Mouse (Mus musculus): Measurements from ENCODE around the gene Megf9.
A peak's percentile ranks its signal among the peaks of the same experiment; 100 is the strongest.

Megf9 gene

GRCm38 (mm10) chr4:70409994-70410721, 124.6 kb downstream of the Megf9 start, which contains the start of gene Cdk5rap2:
Gene Cdk5rap2 (minus strand): TSS chr4:70410443.
- peak; percentile 98 for DNase-seq

- DNase-seq, result no peak
These were observed 125.3 kb downstream of the Megf9 start for GRCm38 (mm10) chr4:70409456-70409855.

DNA sequence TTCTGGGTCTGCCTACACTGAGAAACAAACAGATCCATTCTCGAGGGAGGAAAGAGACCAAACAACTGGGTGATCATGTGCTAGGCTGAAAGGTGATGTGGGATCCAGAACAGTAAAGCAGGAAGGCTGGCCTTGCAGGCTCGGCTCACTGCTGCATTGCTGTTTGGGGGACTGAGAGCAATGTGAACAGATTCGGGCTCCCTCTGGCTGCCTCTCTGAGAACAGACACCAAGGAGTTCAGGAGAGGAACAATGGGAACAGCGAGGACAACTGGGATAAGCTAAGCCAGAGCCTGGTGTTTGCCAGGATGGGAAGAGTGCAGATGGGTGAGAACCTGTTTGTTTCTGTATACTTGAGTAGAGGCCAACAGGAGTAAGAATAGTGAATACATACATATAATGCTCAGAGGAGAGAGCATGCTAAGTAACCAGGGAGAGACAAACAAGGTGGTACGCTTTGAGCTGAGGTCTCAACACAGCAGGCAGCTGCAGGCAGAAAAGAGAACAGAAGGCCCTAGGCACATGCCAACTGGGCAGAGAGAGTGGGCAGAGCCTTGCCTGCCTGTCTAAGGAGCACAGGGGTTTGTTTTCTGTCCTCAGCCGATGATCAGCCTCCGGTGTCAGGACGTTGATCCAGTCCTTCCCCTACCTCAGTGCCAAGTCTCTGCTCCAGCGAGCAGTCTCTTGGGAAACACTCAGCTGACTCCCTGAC, 132.5 kb downstream of the Megf9 start:
- peak; percentile 84 for DNase-seq

GRCm38 (mm10) chr4:70399476-70399875, 135.3 kb downstream of the Megf9 start:
- DNase-seq, result no peak

GRCm38 (mm10) chr4:70399074-70399473, 135.7 kb downstream of the Megf9 start:
- DNase-seq, result no peak

DNA sequence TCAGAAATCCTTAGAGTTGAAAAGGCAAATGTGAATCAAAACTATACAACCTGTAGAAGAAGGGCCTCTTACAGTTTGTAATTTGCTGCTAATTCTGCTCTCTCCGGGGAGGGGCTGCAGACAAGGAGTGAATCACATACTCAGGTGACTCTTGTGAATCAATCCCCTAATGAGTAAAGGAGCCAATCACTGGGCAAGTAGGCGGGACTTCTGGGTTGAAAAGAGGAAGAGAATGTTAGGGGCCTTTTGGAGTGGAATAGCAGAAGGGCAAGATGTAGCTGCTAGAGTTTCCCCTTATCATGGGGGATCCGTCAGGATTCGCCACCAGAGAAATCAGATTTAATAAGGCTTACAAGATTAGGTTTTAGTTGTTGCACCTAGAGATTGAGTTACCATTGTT, 136.7 kb downstream of the Megf9 start:
- no peak for DNase-seq

DNA sequence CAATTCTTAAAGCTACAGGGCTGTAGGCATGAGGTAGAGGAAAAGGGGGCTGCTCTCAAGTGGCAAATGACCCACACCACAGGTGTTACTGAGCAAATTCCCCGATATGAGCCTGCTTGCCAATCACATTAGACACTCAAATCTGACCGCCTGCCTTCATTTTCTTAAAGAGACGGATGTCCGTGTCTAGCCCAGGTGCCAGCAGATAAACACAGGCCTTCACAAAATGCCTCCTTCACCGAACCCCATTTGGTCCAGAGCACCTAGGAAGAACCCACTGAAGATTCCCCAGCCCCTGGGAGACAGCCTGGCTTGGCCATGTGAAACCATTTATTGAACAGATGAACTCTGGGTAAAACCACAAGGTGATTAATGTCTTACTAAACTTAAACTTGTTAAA, 138.1 kb downstream of the Megf9 start:
- DNase-seq, result no peak

DNA sequence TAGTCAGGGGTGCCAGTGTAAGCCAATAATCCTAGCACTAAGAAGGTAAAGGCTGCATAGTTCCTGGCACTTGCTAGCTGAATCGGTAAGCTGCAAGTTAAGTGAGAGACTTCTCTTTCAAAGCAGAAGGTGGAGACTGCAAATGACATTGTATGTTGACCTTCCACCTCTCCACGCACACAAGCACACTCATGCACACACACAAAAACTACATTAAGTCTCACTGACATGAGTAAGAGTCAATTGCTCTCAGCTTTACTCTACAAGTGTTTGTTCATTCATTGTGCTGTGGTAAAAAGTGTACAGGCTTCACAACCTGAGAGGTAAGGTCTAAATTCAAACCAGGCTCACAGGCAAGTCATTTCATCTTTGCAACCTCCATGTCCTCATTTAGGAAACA, 140.1 kb downstream of the Megf9 start:
- no peak for DNase-seq

DNA sequence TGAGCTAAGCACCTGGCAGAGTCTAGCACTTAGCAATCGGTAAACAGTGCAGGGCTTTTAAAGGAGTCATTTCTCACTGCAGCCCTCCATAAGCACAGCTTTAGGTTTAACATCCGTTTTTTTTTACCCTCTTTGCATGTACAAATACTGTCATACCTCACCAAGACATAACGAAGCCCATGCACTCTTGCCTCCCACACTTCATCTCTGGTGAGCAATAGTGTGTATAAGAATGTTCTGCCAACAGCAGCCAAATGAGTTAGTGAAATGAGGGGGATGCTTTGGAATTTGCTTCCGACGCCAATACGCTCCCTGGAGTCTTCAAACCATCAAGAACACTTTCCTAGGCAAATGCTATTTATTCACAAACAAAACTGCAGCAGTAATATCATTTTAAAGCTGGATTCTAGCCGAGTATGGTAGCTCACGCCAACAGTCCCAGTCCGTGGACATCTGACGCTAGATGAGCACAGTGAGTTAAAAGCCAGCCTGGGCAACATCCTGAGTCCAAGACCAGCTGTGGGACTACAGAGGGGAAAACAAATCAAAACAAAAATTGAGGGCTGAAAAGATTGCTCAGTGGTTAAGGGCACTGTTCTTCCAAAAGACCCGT, 142.9 kb downstream of the Megf9 start:
- peak; percentile 46 for DNase-seq

DNA sequence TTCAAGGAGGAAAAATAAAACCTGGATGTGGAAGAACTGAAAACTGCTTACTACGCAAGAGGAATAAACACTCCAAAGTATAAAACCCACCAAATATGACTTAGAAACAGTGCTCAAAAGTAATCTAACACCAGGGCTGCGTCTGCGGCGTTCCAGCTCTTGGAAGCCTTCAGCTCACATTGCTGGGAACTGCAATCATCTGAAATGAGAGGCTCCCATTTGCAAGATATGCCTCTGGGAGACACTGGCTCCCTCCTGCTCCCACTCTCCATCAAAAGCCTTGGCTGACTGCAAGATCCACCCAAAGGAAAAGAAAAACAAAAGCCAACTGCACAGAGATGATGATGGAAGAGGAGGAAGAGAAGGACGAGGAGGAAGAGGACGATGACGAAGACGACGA, 143.7 kb downstream of the Megf9 start:
- no peak for DNase-seq

GRCm38 (mm10) chr4:70386206-70386605, 148.6 kb downstream of the Megf9 start:
- no peak for DNase-seq

DNA sequence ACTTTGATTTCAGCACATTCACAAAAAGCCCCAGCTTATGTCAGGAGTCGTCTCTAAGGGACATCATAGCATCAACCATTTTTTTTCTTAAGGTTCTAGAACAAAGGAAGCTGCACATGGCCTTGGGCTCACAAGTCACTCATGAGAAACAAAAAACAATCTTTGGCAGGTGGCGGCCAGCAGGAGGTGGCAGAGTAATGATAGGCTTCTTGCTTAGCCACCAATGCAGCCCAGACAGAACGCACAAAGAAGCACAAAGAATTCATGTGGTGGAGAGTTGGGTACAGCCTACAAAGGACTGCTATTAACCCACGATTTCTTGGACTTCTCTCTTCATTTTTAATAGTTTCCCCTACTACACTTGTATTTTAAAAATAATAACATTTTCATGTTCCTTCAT, 157.4 kb downstream of the Megf9 start:
- no peak for DNase-seq

Measured in right cerebral cortex, adult 18-20 months (tissue).